Mouse (Mus musculus): Measurements from ENCODE around the gene Sh2b3. TPM values are rescaled to one million over a fixed set of nuclear protein-coding genes. Genes with fewer than 3 reads are reported as not detected.

Sh2b3 gene
- polyA plus RNA-seq, 1 experiment from 2014 or later, result 7.7 TPM

- Histone ChIP-seq H3K36me3 (ENCODE audit: control insufficient read depth, insufficient read depth, low read length) (no peaks in the 10 kb centered on the region), H3K4me1 (ENCODE audit: control insufficient read depth, insufficient read depth, low read length) (peaks cover 41% of the 10 kb centered on the region), H3K4me2 (ENCODE audit: low read depth, low read length) (peak overlapping the region; percentile 92)
These were observed 1.1 kb upstream of the Sh2b3 start for GRCm38 (mm10) chr5:121838341-121839127.

DNA sequence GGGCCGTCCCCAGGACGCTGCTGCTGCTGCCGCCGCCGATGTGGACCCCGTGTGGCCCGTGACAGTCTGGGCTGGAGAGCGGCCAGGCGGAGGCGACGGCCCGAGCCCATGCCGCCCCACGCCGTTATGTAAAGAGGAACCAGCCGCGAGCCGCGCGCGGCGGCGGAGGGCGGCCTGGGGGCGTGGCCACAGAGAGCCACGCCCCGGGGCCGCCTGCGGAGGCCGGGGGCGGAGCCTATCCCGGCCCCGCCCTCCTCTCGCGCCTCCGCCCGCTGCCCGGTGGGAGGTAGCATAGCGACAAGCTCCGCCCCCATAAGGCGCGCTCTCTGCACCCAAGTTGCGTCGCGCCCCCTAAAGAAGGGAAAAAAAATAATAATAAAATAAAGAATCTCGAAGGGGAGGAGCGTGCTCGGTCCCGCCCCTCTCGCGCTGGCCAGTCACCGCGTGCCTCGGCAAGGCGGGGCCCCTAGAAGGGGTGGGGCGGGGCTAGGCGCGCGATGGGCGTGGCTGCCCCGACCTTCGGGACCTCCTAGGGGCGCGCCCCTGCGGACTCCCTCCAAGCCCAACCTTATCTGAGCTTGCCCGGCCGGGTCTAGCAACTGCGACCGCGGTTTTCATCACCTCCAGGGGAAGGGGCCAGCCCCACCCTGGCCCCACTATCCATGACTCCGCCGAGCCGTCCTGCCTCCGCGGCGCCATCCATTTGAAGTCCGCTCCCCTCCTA lies 592 bp downstream of the Sh2b3 start:
- peaks cover 49% of the 10 kb centered on the region for H3K4me1 ChIP-seq (ENCODE audit: control insufficient read depth, insufficient read depth, low read length)
- under 1% methylated on average over 75 of the region's 77 CpGs for WGBS
- peak overlapping the region; percentile 83 for H3K9ac ChIP-seq (ENCODE audit: low read depth, low read length)
- peak overlapping the region; percentile 91 for H3K4me3 ChIP-seq (ENCODE audit: low read length)
- peak overlapping the region; percentile 92 for H3K4me2 ChIP-seq (ENCODE audit: low read depth, low read length)
- peak; percentile 82 for ATAC-seq
- H3K9me3 ChIP-seq (ENCODE audit: control insufficient read depth, low read length), result no peaks in the 10 kb centered on the region
- H3K36me3 ChIP-seq (ENCODE audit: control insufficient read depth, insufficient read depth, low read length), result no peaks in the 10 kb centered on the region
- peak overlapping the region; percentile 92 for H3K27ac ChIP-seq (ENCODE audit: low read length)
- no peaks in the 10 kb centered on the region for H3K27me3 ChIP-seq (replicated peaks; ENCODE audit: control insufficient read depth, insufficient read depth, low read length)

More at GRCm38 (mm10) chr5:121838341-121839127, 1.1 kb upstream of the Sh2b3 start:
- no peaks in the 10 kb centered on the region for H3K27me3 ChIP-seq (replicated peaks; ENCODE audit: control insufficient read depth, insufficient read depth, low read length)
- H3K4me3 ChIP-seq (ENCODE audit: low read length), result peak overlapping the region; percentile 91
- no peak for ATAC-seq
- H3K9me3 ChIP-seq (ENCODE audit: control insufficient read depth, low read length), result no peaks in the 10 kb centered on the region
- WGBS, result 1% methylated on average over 46 of the region's 46 CpGs
- H3K9ac ChIP-seq (ENCODE audit: low read depth, low read length), result peak overlapping the region; percentile 67
- peak overlapping the region; percentile 85 for H3K27ac ChIP-seq (ENCODE audit: low read length)

DNA sequence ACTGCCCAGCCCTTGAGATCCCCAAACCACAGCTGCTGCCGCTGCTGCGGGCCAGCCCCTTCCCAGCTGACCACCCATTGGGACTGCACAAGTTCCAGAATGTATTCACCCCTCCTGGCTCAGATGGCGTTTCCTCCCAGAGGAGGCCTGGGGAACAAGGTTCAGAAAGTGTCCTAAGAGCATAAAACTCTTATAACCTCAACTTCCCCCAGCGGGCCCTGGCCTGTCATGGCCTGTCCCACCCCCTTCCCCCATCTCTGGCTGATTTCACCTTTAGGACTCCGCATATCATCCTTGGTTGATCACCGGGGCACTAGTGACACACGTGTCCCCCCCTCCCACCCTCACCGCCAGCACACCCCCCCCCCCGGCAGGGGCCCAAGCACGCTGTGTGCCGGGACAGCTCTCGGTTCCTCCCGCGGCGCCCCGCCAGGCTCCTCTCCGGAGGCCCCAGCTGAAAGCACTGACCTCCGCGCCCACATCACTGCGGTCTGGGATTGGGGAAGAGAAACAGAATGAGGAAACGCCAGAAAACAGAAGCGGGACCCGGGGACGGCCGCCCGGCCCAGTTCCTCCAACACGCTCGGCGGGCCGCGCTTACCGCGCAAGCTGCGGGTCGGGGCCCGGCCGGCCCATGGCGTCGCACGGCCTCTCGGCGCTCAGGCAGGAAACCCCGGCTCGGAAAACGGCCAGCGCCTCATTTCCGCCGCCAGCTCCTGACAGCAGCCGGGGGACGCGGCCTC lies 1.3 kb downstream of the Sh2b3 start:
- H3K4me2 ChIP-seq (ENCODE audit: low read depth, low read length), result peak overlapping the region; percentile 92
- peaks cover 49% of the 10 kb centered on the region for H3K4me1 ChIP-seq (ENCODE audit: control insufficient read depth, insufficient read depth, low read length)
- H3K9me3 ChIP-seq (ENCODE audit: control insufficient read depth, low read length), result no peaks in the 10 kb centered on the region
- no peaks in the 10 kb centered on the region for H3K36me3 ChIP-seq (ENCODE audit: control insufficient read depth, insufficient read depth, low read length)
- H3K27ac ChIP-seq (ENCODE audit: low read length), result peak overlapping the region; percentile 92
- H3K4me3 ChIP-seq (ENCODE audit: low read length), result peak overlapping the region; percentile 91
- peak; percentile 17 for ATAC-seq
- WGBS, result under 1% methylated on average over 50 of the region's 51 CpGs
- peak overlapping the region; percentile 83 for H3K9ac ChIP-seq (ENCODE audit: low read depth, low read length)
- H3K27me3 ChIP-seq (replicated peaks; ENCODE audit: control insufficient read depth, insufficient read depth, low read length), result no peaks in the 10 kb centered on the region

- H3K4me2 ChIP-seq (ENCODE audit: low read depth, low read length), result peak overlapping the region; percentile 92
- peak overlapping the region; percentile 92; the same call in 1 of the 2 replicates for H3K27ac ChIP-seq (ENCODE audit: low read length)
- peak overlapping the region; percentile 83 for H3K9ac ChIP-seq (ENCODE audit: low read depth, low read length)
- H3K36me3 ChIP-seq (ENCODE audit: control insufficient read depth, insufficient read depth, low read length), result no peaks in the 10 kb centered on the region
- 32% methylated on average over 12 of the region's 12 CpGs for WGBS
- no peak for ATAC-seq
- H3K27me3 ChIP-seq (replicated peaks; ENCODE audit: control insufficient read depth, insufficient read depth, low read length), result no peaks in the 10 kb centered on the region
- H3K4me1 ChIP-seq (ENCODE audit: control insufficient read depth, insufficient read depth, low read length), result peaks cover 49% of the 10 kb centered on the region
- peak overlapping the region; percentile 91 for H3K4me3 ChIP-seq (ENCODE audit: low read length)
- H3K9me3 ChIP-seq (ENCODE audit: control insufficient read depth, low read length), result no peaks in the 10 kb centered on the region
These were observed 2.3 kb downstream of the Sh2b3 start for GRCm38 (mm10) chr5:121834991-121835747.

GRCm38 (mm10) chr5:121834241-121834606 lies 3.2 kb downstream of the Sh2b3 start:
- no peaks in the 10 kb centered on the region for H3K27me3 ChIP-seq (replicated peaks; ENCODE audit: control insufficient read depth, insufficient read depth, low read length)
- ATAC-seq, result no peak
- H3K4me3 ChIP-seq (ENCODE audit: low read length), result peak overlapping the region; percentile 91
- peaks cover 54% of the 10 kb centered on the region for H3K4me1 ChIP-seq (ENCODE audit: control insufficient read depth, insufficient read depth, low read length)
- 0 out of 2 replicates have a peak overlapping the region, but pooled peaks have one; percentile 11 for H3K27ac ChIP-seq (ENCODE audit: low read length)
- H3K9me3 ChIP-seq (ENCODE audit: control insufficient read depth, low read length), result no peaks in the 10 kb centered on the region
- H3K9ac ChIP-seq (ENCODE audit: low read depth, low read length), result peak overlapping the region; percentile 54; the same call in 1 of the 2 replicates
- 71% methylated on average over 7 of the region's 7 CpGs for WGBS
- no peaks in the 10 kb centered on the region for H3K36me3 ChIP-seq (ENCODE audit: control insufficient read depth, insufficient read depth, low read length)
- H3K4me2 ChIP-seq (ENCODE audit: low read depth, low read length), result peak overlapping the region; percentile 92

- Histone ChIP-seq H3K4me1 (ENCODE audit: control insufficient read depth, insufficient read depth, low read length) (peaks cover 55% of the 10 kb centered on the region), H3K9me3 (ENCODE audit: control insufficient read depth, low read length) (no peaks in the 10 kb centered on the region), H3K4me3 (ENCODE audit: low read length) (peak overlapping the region; percentile 91), H3K27ac (ENCODE audit: low read length) (peak overlapping the region; percentile 37), H3K4me2 (ENCODE audit: low read depth, low read length) (peak overlapping the region; percentile 22), H3K9ac (ENCODE audit: low read depth, low read length) (peak overlapping the region; percentile 54), H3K27me3 (replicated peaks; ENCODE audit: control insufficient read depth, insufficient read depth, low read length) (no peaks in the 10 kb centered on the region), H3K36me3 (ENCODE audit: control insufficient read depth, insufficient read depth, low read length) (no peaks in the 10 kb centered on the region)
- no peak for ATAC-seq
- 41% methylated on average over 10 of the region's 10 CpGs for WGBS
These were observed 3.7 kb downstream of the Sh2b3 start for GRCm38 (mm10) chr5:121833572-121834240.

GRCm38 (mm10) chr5:121833159-121833558 lies 4.3 kb downstream of the Sh2b3 start:
- Histone ChIP-seq H3K9ac (ENCODE audit: low read depth, low read length) (peak overlapping the region; percentile 54; the same call in 1 of the 2 replicates), H3K36me3 (ENCODE audit: control insufficient read depth, insufficient read depth, low read length) (peaks cover 1% of the 10 kb centered on the region; the same call in 1 of the 2 replicates), H3K9me3 (ENCODE audit: control insufficient read depth, low read length) (no peaks in the 10 kb centered on the region), H3K27ac (ENCODE audit: low read length) (no peak overlapping the region; the same call in 1 of the 2 replicates), H3K27me3 (replicated peaks; ENCODE audit: control insufficient read depth, insufficient read depth, low read length) (no peaks in the 10 kb centered on the region), H3K4me2 (ENCODE audit: low read depth, low read length) (peak overlapping the region; percentile 22), H3K4me1 (ENCODE audit: control insufficient read depth, insufficient read depth, low read length) (peaks cover 56% of the 10 kb centered on the region), H3K4me3 (ENCODE audit: low read length) (peak overlapping the region; percentile 9; the same call in 1 of the 2 replicates)
- 79% methylated on average over 2 of the region's 2 CpGs for WGBS
- ATAC-seq, result no peak

- H3K27ac ChIP-seq (ENCODE audit: low read length), result no peak overlapping the region
- H3K27me3 ChIP-seq (replicated peaks; ENCODE audit: control insufficient read depth, insufficient read depth, low read length), result no peaks in the 10 kb centered on the region
- H3K9ac ChIP-seq (ENCODE audit: low read depth, low read length), result no peak overlapping the region
- no peaks in the 10 kb centered on the region for H3K9me3 ChIP-seq (ENCODE audit: control insufficient read depth, low read length)
- H3K4me3 ChIP-seq (ENCODE audit: low read length), result no peak overlapping the region
- no peak overlapping the region for H3K4me2 ChIP-seq (ENCODE audit: low read depth, low read length)
- 71% methylated on average over 6 of the region's 6 CpGs for WGBS
- ATAC-seq, result no peak
- peaks cover 56% of the 10 kb centered on the region for H3K4me1 ChIP-seq (ENCODE audit: control insufficient read depth, insufficient read depth, low read length)
- H3K36me3 ChIP-seq (ENCODE audit: control insufficient read depth, insufficient read depth, low read length), result peaks cover 3% of the 10 kb centered on the region; the same call in 1 of the 2 replicates
These were observed 4.9 kb downstream of the Sh2b3 start for GRCm38 (mm10) chr5:121832376-121833155.

All from intestine, embryonic 16.5 days (tissue).